In genomic region chr11:44532846-44533781, GRCm38 (mm10) we compare ENCODE assay signal across 23 mouse cellular contexts. TPM values are rescaled to one million over a fixed set of nuclear protein-coding genes. Genes with fewer than 3 reads are reported as not detected.
DNase-seq lines count a peak whose midpoint lies in the region; ATAC-seq and TF ChIP-seq lines count a peak whose summit lies in the region.
"Had no signal": no experiment of that assay in that cellular context is flagged by ENCODE, and none has a peak within 500 bp of the region (broad histone marks: within the 10 kb centered on the region; RNA-seq: fewer than 3 reads in every experiment).

No protein-coding gene starts in this region.

- TF ChIP-seq POLR2A in bone marrow, adult 2 months (IDR thresholded peaks at IDR 0.05; ENCODE audit: borderline replicate concordance, control insufficient read depth, low read depth, low read length): no peak

- H3K9ac ChIP-seq in embryonic facial prominence, embryonic 14.5 days (ENCODE audit: low read depth, low read length): no peak overlapping the region
- no peak overlapping the region for H3K9ac ChIP-seq in hindbrain, embryonic 11.5 days (ENCODE audit: low read depth, low read length)
- no peak overlapping the region for H3K9ac ChIP-seq in forebrain, embryonic 14.5 days (ENCODE audit: low read length)
- H3K9ac ChIP-seq: forebrain, embryonic 12.5 days; heart, embryonic 15.5 days; limb, embryonic 15.5 days; midbrain, embryonic 13.5 days; neural tube, embryonic 13.5 days had no signal

- H3K27ac ChIP-seq in bone marrow, adult 2 months (ENCODE audit: control insufficient read depth, insufficient read depth, low read depth, low read length, poor library complexity): 0 out of 2 replicates have a peak overlapping the region, but pooled peaks have one; percentile 6
- 0 out of 2 replicates have a peak overlapping the region, but pooled peaks have one; percentile 17 for H3K27ac ChIP-seq in embryonic facial prominence, embryonic 14.5 days (replicated peaks; ENCODE audit: low read depth, low read length)
- no peak overlapping the region for H3K27ac ChIP-seq in hindbrain, embryonic 11.5 days (ENCODE audit: low read depth, low read length)
- no peak overlapping the region for H3K27ac ChIP-seq in forebrain, embryonic 14.5 days (ENCODE audit: low read depth, low read length)
- H3K27ac ChIP-seq: forebrain, embryonic 12.5 days; heart, embryonic 15.5 days; hindbrain, postnatal 0 days; kidney, postnatal 0 days; limb, embryonic 15.5 days; midbrain, embryonic 13.5 days; neural tube, embryonic 13.5 days had no signal

- WGBS in bone marrow, adult 2 months: 90% methylated on average over 17 of the region's 17 CpGs
- 86% methylated on average over 17 of the region's 17 CpGs for WGBS in embryonic facial prominence, embryonic 14.5 days
- 95% methylated on average over 17 of the region's 17 CpGs for WGBS in hindbrain, embryonic 11.5 days
- WGBS in forebrain, embryonic 14.5 days: 93% methylated on average over 17 of the region's 17 CpGs

- no peak for TF ChIP-seq CTCF in bone marrow, adult 2 months (IDR thresholded peaks at IDR 0.05; ENCODE audit: control insufficient read depth, insufficient read depth, low read length)

- DNase-seq in frontal cortex, postnatal 14 days (ENCODE audit: low spot score in 2 of 2): no peak
- peak; percentile 69 for DNase-seq in cerebellum, adult 8-10 months
- DNase-seq in embryonic facial prominence, embryonic 14.5 days (ENCODE audit: low spot score): peak; percentile 52
- no peak for DNase-seq in kidney, adult 11 months
- DNase-seq in hindbrain, embryonic 11.5 days (ENCODE audit: low spot score): no peak
- no peak for DNase-seq in forebrain, embryonic 14.5 days (ENCODE audit: low spot score)
- DNase-seq: adrenal gland, postnatal 14 days; heart, adult 18-20 months; heart, postnatal 4 days; kidney, adult 18-20 months; lung, adult 18-20 months; lung, postnatal 14 days; spleen, adult 18-20 months had no signal

- no peaks in the 10 kb centered on the region for H3K9me3 ChIP-seq in embryonic facial prominence, embryonic 14.5 days (ENCODE audit: control insufficient read depth, low read length)
- H3K9me3 ChIP-seq in hindbrain, embryonic 11.5 days (ENCODE audit: control insufficient read depth, low read length): no peaks in the 10 kb centered on the region
- H3K9me3 ChIP-seq in forebrain, embryonic 14.5 days (replicated peaks; ENCODE audit: control insufficient read depth, low read length): no peaks in the 10 kb centered on the region
- H3K9me3 ChIP-seq: forebrain, embryonic 12.5 days; G1E; heart, embryonic 15.5 days; limb, embryonic 15.5 days; midbrain, embryonic 13.5 days; neural tube, embryonic 13.5 days had no signal

- peaks cover 60% of the 10 kb centered on the region for H3K36me3 ChIP-seq in embryonic facial prominence, embryonic 14.5 days (ENCODE audit: control insufficient read depth, insufficient read depth, low read length)
- H3K36me3 ChIP-seq in hindbrain, embryonic 11.5 days (ENCODE audit: control insufficient read depth, insufficient read depth, low read length): 0 out of 2 replicates have a peak, but pooled peaks cover 4% of the 10 kb centered on the region
- peaks cover 61% of the 10 kb centered on the region for H3K36me3 ChIP-seq in forebrain, embryonic 14.5 days (ENCODE audit: control insufficient read depth, insufficient read depth, low read length)

- peak; percentile 15; the same call in 1 of the 2 replicates for ATAC-seq in frontal cortex, adult (ENCODE audit: low TSS enrichment)
- peak; percentile 41; the same call in 1 of the 2 replicates for ATAC-seq in embryonic facial prominence, embryonic 14.5 days (ENCODE audit: low read depth)
- no peak for ATAC-seq in hindbrain, embryonic 11.5 days (ENCODE audit: low FRiP score)
- no peak for ATAC-seq in forebrain, embryonic 14.5 days
- ATAC-seq: hindbrain, postnatal 0 days; midbrain, embryonic 13.5 days had no signal

- peaks cover 8% of the 10 kb centered on the region; the same call in 1 of the 2 replicates for H3K4me1 ChIP-seq in bone marrow, adult 2 months (ENCODE audit: control insufficient read depth, insufficient read depth, low read length)
- H3K4me1 ChIP-seq in embryonic facial prominence, embryonic 14.5 days (ENCODE audit: control insufficient read depth, insufficient read depth, low read length): no peaks in the 10 kb centered on the region; the same call in 1 of the 2 replicates
- no peaks in the 10 kb centered on the region for H3K4me1 ChIP-seq in hindbrain, embryonic 11.5 days (replicated peaks; ENCODE audit: control insufficient read depth, insufficient read depth, low read length)
- no peaks in the 10 kb centered on the region for H3K4me1 ChIP-seq in forebrain, embryonic 14.5 days (ENCODE audit: control insufficient read depth, insufficient read depth, low read length)
- H3K4me1 ChIP-seq: forebrain, embryonic 12.5 days; midbrain, embryonic 13.5 days had no signal

- no peaks in the 10 kb centered on the region for H3K27me3 ChIP-seq in embryonic facial prominence, embryonic 14.5 days (replicated peaks; ENCODE audit: control insufficient read depth, insufficient read depth, low read length)
- H3K27me3 ChIP-seq in hindbrain, embryonic 11.5 days (ENCODE audit: control insufficient read depth, insufficient read depth, low read length): no peaks in the 10 kb centered on the region
- H3K27me3 ChIP-seq in forebrain, embryonic 14.5 days (replicated peaks; ENCODE audit: control insufficient read depth, insufficient read depth, low read length): no peaks in the 10 kb centered on the region
- H3K27me3 ChIP-seq: forebrain, embryonic 12.5 days; heart, embryonic 15.5 days; limb, embryonic 15.5 days; midbrain, embryonic 13.5 days; neural tube, embryonic 13.5 days had no signal

- H3K4me3 ChIP-seq in bone marrow, adult 2 months (replicated peaks; ENCODE audit: control insufficient read depth, low read depth, low read length): no peak overlapping the region
- no peak overlapping the region for H3K4me3 ChIP-seq in embryonic facial prominence, embryonic 14.5 days (ENCODE audit: low read depth, low read length)
- H3K4me3 ChIP-seq in hindbrain, embryonic 11.5 days (ENCODE audit: low read depth, low read length): no peak overlapping the region
- H3K4me3 ChIP-seq in forebrain, embryonic 14.5 days (ENCODE audit: low read depth, low read length): no peak overlapping the region
- H3K4me3 ChIP-seq: forebrain, embryonic 12.5 days; heart, embryonic 15.5 days; limb, embryonic 15.5 days; midbrain, embryonic 13.5 days; neural tube, embryonic 13.5 days had no signal

- H3K4me2 ChIP-seq in embryonic facial prominence, embryonic 14.5 days (ENCODE audit: low read depth, low read length): no peak overlapping the region
- H3K4me2 ChIP-seq in hindbrain, embryonic 11.5 days (replicated peaks; ENCODE audit: low read depth, low read length): no peak overlapping the region
- no peak overlapping the region for H3K4me2 ChIP-seq in forebrain, embryonic 14.5 days (ENCODE audit: low read length)
- H3K4me2 ChIP-seq: forebrain, embryonic 12.5 days; heart, embryonic 15.5 days; limb, embryonic 15.5 days; midbrain, embryonic 13.5 days; neural tube, embryonic 13.5 days had no signal

RNA-seq across cellular contexts. Expression of gene Rnf145, which starts 14.3 kb away (rescaled TPM):
- 35.4 and 48.7 TPM in 2 replicates for polyA plus RNA-seq in bone marrow, adult 2 months (2011; ENCODE audit: insufficient read depth, insufficient read length, low replicate concordance, missing spikeins)
- 82.8 and 85.4 TPM in 2 replicates for polyA plus RNA-seq in embryonic facial prominence, embryonic 14.5 days (2014; fragmentation: Nextera tagmentation; extraction: Ambion mirVana)
- 129 and 147 TPM in 2 replicates for polyA plus RNA-seq in hindbrain, embryonic 11.5 days (2014; fragmentation: Nextera tagmentation; extraction: Ambion mirVana)
- polyA plus RNA-seq in forebrain, embryonic 14.5 days (2014; fragmentation: Nextera tagmentation; extraction: Ambion mirVana): 92.6 and 102 TPM in 2 replicates

Comparison
In these comparisons a context has a peak if more than half of its experiments do, and no peak if none do; other contexts are left out.
1. ATAC-seq: peak in frontal cortex, adult (single experiment) and embryonic facial prominence, embryonic 14.5 days (single experiment); none in hindbrain, embryonic 11.5 days (single experiment) and forebrain, embryonic 14.5 days (single experiment).
2. DNase-seq: peak in cerebellum, adult 8-10 months (single experiment) and embryonic facial prominence, embryonic 14.5 days (single experiment); none in frontal cortex, postnatal 14 days (0 of 2), kidney, adult 11 months (single experiment), hindbrain, embryonic 11.5 days (single experiment) and forebrain, embryonic 14.5 days (single experiment).
3. H3K27ac ChIP-seq: peak in bone marrow, adult 2 months (single experiment) and embryonic facial prominence, embryonic 14.5 days (single experiment); none in hindbrain, embryonic 11.5 days (single experiment) and forebrain, embryonic 14.5 days (single experiment).